Mouse (Mus musculus) heart, postnatal 36 days (tissue): ENCODE data around the gene Dgki. TPM values are rescaled to one million over a fixed set of nuclear protein-coding genes. Genes with fewer than 3 reads are reported as not detected.

Source experiments
- total RNA-seq, 2 experiments: library from RNA; stranded (reverse); gene quantifications; 2 replicates each; pipeline ENCODE4 v1.2.3; 2021

Dgki gene
- total RNA-seq, 2 experiments from 2014 or later: 0.30 to 0.36 TPM

Other genes starting within 250 kb of the Dgki start
- gene Creb3l2, start 142.0 kb upstream of the Dgki start, total RNA-seq: 10 to 100 TPM; 21.5 to 22.6 TPM
- gene Akr1d1, start 230.0 kb upstream of the Dgki start, total RNA-seq: not detected